Mouse (Mus musculus): Measurements from ENCODE around the gene Usp21.

DNA sequence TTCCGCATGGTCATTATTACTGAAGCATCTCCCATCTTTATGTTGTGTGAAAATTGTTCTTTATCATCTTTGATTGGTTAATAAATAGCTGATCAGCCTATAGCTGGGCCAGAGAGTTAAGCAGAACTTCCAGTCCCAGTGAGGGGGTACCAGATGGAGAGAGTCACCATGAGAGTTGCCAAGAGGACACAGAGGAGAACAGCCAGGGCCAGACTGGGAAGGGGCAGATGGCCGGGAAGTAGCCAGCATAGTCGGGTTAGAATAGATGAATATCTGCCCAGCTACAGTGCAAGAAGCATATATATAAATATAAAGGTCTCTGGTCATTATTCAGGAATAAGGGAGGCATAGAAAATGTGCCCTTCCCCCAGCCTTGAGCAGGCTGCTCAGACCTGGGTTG lies 10.4 kb upstream of the Usp21 start:
- TF ChIP-seq CTCF (conservative IDR thresholded peaks at IDR 0.05; ENCODE audit: insufficient read depth, insufficient read length, low read depth, low read length) (no peak), POLR2A (IDR thresholded peaks at IDR 0.05; ENCODE audit: low read depth, low read length) (no peak)

Data from kidney, adult 2 months (tissue).